Comparison of ENCODE assay signal across 8 mouse cellular contexts in genomic region chr11:75630645-75631229, GRCm38 (mm10). TPM values are rescaled to one million over a fixed set of nuclear protein-coding genes. Genes with fewer than 3 reads are reported as not detected.
DNase-seq lines count a peak whose midpoint lies in the region; ATAC-seq and TF ChIP-seq lines count a peak whose summit lies in the region.

Gene Inpp5k (plus strand): TSS chr11:75630988.

- H3K4me2 ChIP-seq in embryonic facial prominence, embryonic 13.5 days: peak within 1 kb of the TSS; percentile 86
- H3K4me2 ChIP-seq in limb, embryonic 12.5 days: peak within 1 kb of the TSS; percentile 81
- H3K4me2 ChIP-seq in midbrain, embryonic 15.5 days: peak within 1 kb of the TSS; percentile 72

- WGBS in embryonic facial prominence, embryonic 13.5 days: under 1% methylated on average over 53 of the region's 53 CpGs
- under 1% methylated on average over 53 of the region's 53 CpGs for WGBS in kidney, adult 2 months
- WGBS in limb, embryonic 12.5 days: under 1% methylated on average over 53 of the region's 53 CpGs
- under 1% methylated on average over 53 of the region's 53 CpGs for WGBS in midbrain, embryonic 15.5 days
- under 1% methylated on average over 52 of the region's 53 CpGs for WGBS in spleen, adult 2 months

- DNase-seq in 3134 (ENCODE audit: extremely low read depth, insufficient read length, low spot score): peak; percentile 99
- DNase-seq in adrenal gland, postnatal 36 days: peak; percentile 97
- DNase-seq in heart, adult 18-20 months: peak; percentile 98 to 99
- peak; percentile 99 for DNase-seq in kidney, adult 2 months
- peak; percentile 93 to 95 for DNase-seq in spleen, adult 2 months (ENCODE audit: low read depth in 1 of 2, low spot score in 2 of 2)

- peak within 1 kb of the TSS; percentile 75 for H3K4me3 ChIP-seq in embryonic facial prominence, embryonic 13.5 days
- H3K4me3 ChIP-seq in kidney, adult 2 months (ENCODE audit: insufficient read depth, low read depth, low read length): peak within 1 kb of the TSS; percentile 79
- peak within 1 kb of the TSS; percentile 70 for H3K4me3 ChIP-seq in limb, embryonic 12.5 days (replicated peaks)
- H3K4me3 ChIP-seq in midbrain, embryonic 15.5 days: peak within 1 kb of the TSS; percentile 72
- H3K4me3 ChIP-seq in spleen, adult 2 months (ENCODE audit: extremely low read depth, insufficient read depth, insufficient read length): peak within 1 kb of the TSS; percentile 88

- peak; percentile 82 for TF ChIP-seq POLR2A in kidney, adult 2 months (IDR thresholded peaks at IDR 0.05; ENCODE audit: low read depth, low read length)
- TF ChIP-seq POLR2A in spleen, adult 2 months (IDR thresholded peaks at IDR 0.05; ENCODE audit: low read depth, low read length): peak; percentile 92

- H3K27me3 ChIP-seq in embryonic facial prominence, embryonic 13.5 days: no peaks in the 10 kb centered on the region
- no peaks in the 10 kb centered on the region for H3K27me3 ChIP-seq in kidney, adult 2 months (replicated peaks; ENCODE audit: control insufficient read depth, insufficient read depth, low read length)
- no peaks in the 10 kb centered on the region for H3K27me3 ChIP-seq in limb, embryonic 12.5 days
- no peaks in the 10 kb centered on the region for H3K27me3 ChIP-seq in midbrain, embryonic 15.5 days (replicated peaks)
- H3K27me3 ChIP-seq in spleen, adult 2 months (ENCODE audit: control insufficient read depth, insufficient read depth, low read length): no peaks in the 10 kb centered on the region

- H3K9me3 ChIP-seq in embryonic facial prominence, embryonic 13.5 days: no peaks in the 10 kb centered on the region
- H3K9me3 ChIP-seq in limb, embryonic 12.5 days: no peaks in the 10 kb centered on the region
- H3K9me3 ChIP-seq in midbrain, embryonic 15.5 days: no peaks in the 10 kb centered on the region

- peak within 1 kb of the TSS; percentile 81 for H3K9ac ChIP-seq in embryonic facial prominence, embryonic 13.5 days
- peak within 1 kb of the TSS; percentile 64 for H3K9ac ChIP-seq in limb, embryonic 12.5 days (replicated peaks)
- H3K9ac ChIP-seq in midbrain, embryonic 15.5 days: peak within 1 kb of the TSS; percentile 67

- no peak for TF ChIP-seq CTCF in kidney, adult 2 months (conservative IDR thresholded peaks at IDR 0.05; ENCODE audit: insufficient read depth, insufficient read length, low read depth, low read length)
- TF ChIP-seq CTCF in spleen, adult 2 months (IDR thresholded peaks at IDR 0.05; ENCODE audit: extremely low read depth, insufficient read depth, insufficient read length, insufficient replicate concordance): no peak

- H3K27ac ChIP-seq in embryonic facial prominence, embryonic 13.5 days: peak within 1 kb of the TSS; percentile 78
- H3K27ac ChIP-seq in kidney, adult 2 months (ENCODE audit: insufficient read depth, low read depth, low read length): peak within 1 kb of the TSS; percentile 73
- peak within 1 kb of the TSS; percentile 78 for H3K27ac ChIP-seq in limb, embryonic 12.5 days
- peak within 1 kb of the TSS; percentile 75 for H3K27ac ChIP-seq in midbrain, embryonic 15.5 days
- peak within 1 kb of the TSS; percentile 88 for H3K27ac ChIP-seq in spleen, adult 2 months (ENCODE audit: insufficient read depth, low read length)

- peak; percentile 100 for ATAC-seq in embryonic facial prominence, embryonic 13.5 days (ENCODE audit: insufficient number of reproducible peaks, insufficient read depth, low FRiP score, low TSS enrichment, low read depth)
- peak; percentile 99 for ATAC-seq in limb, embryonic 12.5 days (ENCODE audit: insufficient number of reproducible peaks, insufficient read depth, low FRiP score, low TSS enrichment, low read depth)
- ATAC-seq in midbrain, embryonic 15.5 days (replicated peaks): peak; percentile 99

- peaks cover 31% of the 10 kb centered on the region for H3K4me1 ChIP-seq in embryonic facial prominence, embryonic 13.5 days
- peaks cover 18% of the 10 kb centered on the region; the same call in 1 of the 2 replicates for H3K4me1 ChIP-seq in kidney, adult 2 months (ENCODE audit: control insufficient read depth, insufficient read depth, low read length)
- peaks cover 20% of the 10 kb centered on the region for H3K4me1 ChIP-seq in limb, embryonic 12.5 days (replicated peaks)
- peaks cover 22% of the 10 kb centered on the region for H3K4me1 ChIP-seq in midbrain, embryonic 15.5 days
- H3K4me1 ChIP-seq in spleen, adult 2 months (ENCODE audit: control insufficient read depth, insufficient read depth, insufficient read length): peaks cover 6% of the 10 kb centered on the region; the same call in 1 of the 2 replicates

- peaks cover 33% of the 10 kb centered on the region for H3K36me3 ChIP-seq in embryonic facial prominence, embryonic 13.5 days
- H3K36me3 ChIP-seq in kidney, adult 2 months (ENCODE audit: control insufficient read depth, insufficient read depth, low read length): peaks cover 2% of the 10 kb centered on the region
- H3K36me3 ChIP-seq in limb, embryonic 12.5 days: peaks cover 29% of the 10 kb centered on the region
- H3K36me3 ChIP-seq in midbrain, embryonic 15.5 days (replicated peaks): peaks cover 29% of the 10 kb centered on the region
- peaks cover 30% of the 10 kb centered on the region for H3K36me3 ChIP-seq in spleen, adult 2 months (ENCODE audit: control insufficient read depth, insufficient read depth, low read length)

RNA-seq across cellular contexts. Expression of gene Inpp5k, which starts in this region (rescaled TPM):
- 10 to 100 TPM; 27.9 to 48.1 TPM for total RNA-seq in adrenal gland, postnatal 36 days (2021)
- polyA plus RNA-seq in embryonic facial prominence, embryonic 13.5 days (2015; fragmentation: Nextera tagmentation; extraction: Ambion mirVana): 23.2 and 26.2 TPM in 2 replicates
- total RNA-seq in heart, adult 18-20 months (2021): 10 to 100 TPM; 24.1 to 28.3 TPM
- 69.1 and 71.5 TPM in 2 replicates for polyA plus RNA-seq in kidney, adult 2 months (2012; rRNA removed)
- polyA plus RNA-seq in limb, embryonic 12.5 days (2016; fragmentation: Nextera tagmentation; extraction: Ambion mirVana): 18.6 and 20.1 TPM in 2 replicates
- polyA plus RNA-seq in midbrain, embryonic 15.5 days (2015; fragmentation: Nextera tagmentation; extraction: Ambion mirVana): 45.1 and 47.0 TPM in 2 replicates
- polyA plus RNA-seq in spleen, adult 2 months (2012; rRNA removed): 56.9 and 65.0 TPM in 2 replicates

Comparison
In these comparisons a context has a peak if more than half of its experiments do, and no peak if none do; other contexts are left out.
1. Peak in every context shown above with its lines: DNase-seq, ATAC-seq, H3K4me3 ChIP-seq and H3K27ac ChIP-seq.